Mouse (Mus musculus) forebrain, embryonic 16.5 days (tissue): ENCODE measurements at regions not wholly inside any gene's neighbourhood (a gene's known extent, or its start where the extent isn't known, plus 50 kb on each side); places are given as distances from the start of the nearest gene placed in this dataset.
A peak's percentile ranks its signal among the peaks of the same experiment; 100 is the strongest.

Experiments used
- ATAC-seq: fragments of 200-750 bp; cut with Nextera tagmentation; 2 replicates; pipeline ENCODE4 v1.8.0; 2017; ENCODE audit warnings: mild to moderate bottlenecking, moderate library complexity
- H3K27ac ChIP-seq: fragments of 300-500 bp; sonication (generic); 2 replicates; pipeline ENCODE4 v1.5.1; 2014; ENCODE audit warnings: low read length, control low read depth
- H3K27me3 ChIP-seq: fragments of 300-500 bp; sonication (generic); replicated peaks from 2 replicates; pipeline ENCODE4 v1.6.1; 2014; ENCODE audit warnings: low read length; ENCODE audit not compliant: control insufficient read depth, insufficient read depth
- H3K36me3 ChIP-seq: fragments of 300-500 bp; sonication (generic); 2 replicates; pipeline ENCODE4 v1.6.1; 2014; ENCODE audit not compliant: control insufficient read depth, insufficient read depth
- H3K4me1 ChIP-seq: fragments of 300-500 bp; sonication (generic); replicated peaks from 2 replicates; pipeline ENCODE4 v1.6.1; 2014; ENCODE audit warnings: low read length; ENCODE audit not compliant: control insufficient read depth, insufficient read depth
- H3K4me2 ChIP-seq: fragments of 300-500 bp; sonication (generic); 2 replicates; pipeline ENCODE4 v1.6.1; 2014; ENCODE audit warnings: mild to moderate bottlenecking, low read length, control low read depth
- H3K4me3 ChIP-seq: fragments of 300-500 bp; sonication (generic); replicated peaks from 2 replicates; pipeline ENCODE4 v1.5.1; 2014; ENCODE audit warnings: mild to moderate bottlenecking, low read length, control low read depth
- H3K9ac ChIP-seq: fragments of 300-500 bp; sonication (generic); replicated peaks from 2 replicates; pipeline ENCODE4 v1.6.1; 2014; ENCODE audit warnings: low read depth, low read length, control low read depth
- H3K9me3 ChIP-seq: fragments of 300-500 bp; sonication (generic); 2 replicates; pipeline ENCODE4 v1.6.1; 2016; ENCODE audit warnings: low read length; ENCODE audit not compliant: control insufficient read depth
- WGBS: fragments of 180-500 bp; shearing (Covaris S2); extraction: QIAGEN DNeasy Blood & Tissue Kit; methylation state at CpG from one replicate; pipeline ENCODE4 v1.1.7; 2014; 5-methylcytosine and 5-hydroxymethylcytosine counted together

DNA sequence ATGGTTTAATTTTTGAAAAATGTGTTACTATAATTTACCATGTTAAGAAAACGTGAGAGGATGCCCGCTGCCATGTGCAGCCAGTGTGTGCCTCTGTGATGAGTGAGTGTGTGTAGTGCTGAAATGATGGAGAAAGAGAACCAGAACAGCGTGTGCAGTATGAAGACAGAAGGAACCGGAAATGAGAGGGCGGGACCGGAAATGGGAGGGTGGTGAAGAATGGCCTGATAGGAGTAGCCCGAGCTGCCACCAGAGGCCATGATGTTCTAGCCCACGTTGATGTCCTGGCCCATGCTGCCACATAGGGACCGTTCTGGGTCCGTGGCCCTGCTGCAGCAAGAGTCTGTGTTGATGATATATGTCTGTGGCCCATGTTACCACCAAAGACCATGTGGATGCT lies 57.8 kb upstream of the Anapc15-ps start:
- Histone ChIP-seq H3K9me3 (no peaks in the 10 kb centered on the region), H3K27me3 (no peaks in the 10 kb centered on the region), H3K4me2 (no peak overlapping the region), H3K4me1 (peaks cover 3% of the 10 kb centered on the region), H3K4me3 (no peak overlapping the region), H3K27ac (no peak overlapping the region), H3K36me3 (no peaks in the 10 kb centered on the region), H3K9ac (no peak overlapping the region)
- WGBS: 91% methylated on average over 10 of the region's 10 CpGs
- no peak for ATAC-seq

- H3K4me3 ChIP-seq: no peak overlapping the region
- H3K27me3 ChIP-seq: no peaks in the 10 kb centered on the region
- no peak overlapping the region for H3K4me2 ChIP-seq
- no peaks in the 10 kb centered on the region for H3K9me3 ChIP-seq
- peak; percentile 43 for ATAC-seq
- peaks cover 3% of the 10 kb centered on the region for H3K4me1 ChIP-seq
- 18% methylated on average over 9 of the region's 9 CpGs for WGBS
- H3K27ac ChIP-seq: no peak overlapping the region
- H3K9ac ChIP-seq: no peak overlapping the region
- no peaks in the 10 kb centered on the region for H3K36me3 ChIP-seq
Measured at GRCm38 (mm10) chr10:95729890-95730289, 56.6 kb upstream of the Anapc15-ps start.

GRCm38 (mm10) chr10:95725910-95726309 lies 52.7 kb upstream of the Anapc15-ps start:
- no peaks in the 10 kb centered on the region for H3K27me3 ChIP-seq
- no peak overlapping the region for H3K4me2 ChIP-seq
- no peak overlapping the region for H3K9ac ChIP-seq
- H3K9me3 ChIP-seq: no peaks in the 10 kb centered on the region
- no peak for ATAC-seq
- WGBS: 42% methylated on average over 5 of the region's 5 CpGs
- no peak overlapping the region for H3K27ac ChIP-seq
- peaks cover 3% of the 10 kb centered on the region for H3K4me1 ChIP-seq
- H3K4me3 ChIP-seq: no peak overlapping the region
- no peaks in the 10 kb centered on the region for H3K36me3 ChIP-seq

DNA sequence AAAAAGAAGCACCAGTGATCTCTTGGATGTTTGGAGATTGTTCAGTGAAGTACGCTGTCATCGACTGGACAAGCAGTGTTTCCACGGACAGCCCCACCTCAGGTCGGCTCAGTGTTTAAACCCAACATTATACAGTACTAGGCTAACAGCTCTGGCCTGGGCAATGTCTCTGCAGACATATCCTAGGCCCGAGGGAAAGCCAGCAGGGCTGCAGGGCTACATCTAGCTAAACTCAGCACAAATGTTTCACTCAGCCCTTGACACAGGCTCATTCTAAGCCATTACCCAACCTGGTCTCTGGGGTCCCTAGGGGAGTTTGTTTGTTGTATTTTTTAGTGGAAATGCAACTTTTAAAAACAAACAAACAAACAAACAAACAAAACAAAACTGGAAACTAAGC lies 52.1 kb upstream of the Anapc15-ps start:
- Histone ChIP-seq H3K4me2 (no peak overlapping the region), H3K27me3 (no peaks in the 10 kb centered on the region), H3K4me1 (peaks cover 3% of the 10 kb centered on the region), H3K36me3 (no peaks in the 10 kb centered on the region), H3K9ac (no peak overlapping the region), H3K27ac (no peak overlapping the region), H3K9me3 (no peaks in the 10 kb centered on the region), H3K4me3 (no peak overlapping the region)
- ATAC-seq: no peak
- 84% methylated on average over 5 of the region's 5 CpGs for WGBS
